Mouse (Mus musculus) cerebellum, adult 2 months (tissue): ENCODE results near the gene Trafd1.

Experiments used
- CTCF ChIP-seq: fragments of 200-500 bp; IDR thresholded peaks from 2 replicates; pipeline ENCODE4 v1.5.1; 2011; ENCODE audit warnings: low read depth, mild to moderate bottlenecking, control low read depth, low read length, moderate library complexity, borderline replicate concordance; ENCODE audit not compliant: insufficient read depth
- POLR2A ChIP-seq: fragments of 200-500 bp; IDR thresholded peaks from 2 replicates; pipeline ENCODE4 v1.6.1; 2011; ENCODE audit warnings: low read length, control low read depth, borderline replicate concordance; ENCODE audit not compliant: insufficient read depth

DNA sequence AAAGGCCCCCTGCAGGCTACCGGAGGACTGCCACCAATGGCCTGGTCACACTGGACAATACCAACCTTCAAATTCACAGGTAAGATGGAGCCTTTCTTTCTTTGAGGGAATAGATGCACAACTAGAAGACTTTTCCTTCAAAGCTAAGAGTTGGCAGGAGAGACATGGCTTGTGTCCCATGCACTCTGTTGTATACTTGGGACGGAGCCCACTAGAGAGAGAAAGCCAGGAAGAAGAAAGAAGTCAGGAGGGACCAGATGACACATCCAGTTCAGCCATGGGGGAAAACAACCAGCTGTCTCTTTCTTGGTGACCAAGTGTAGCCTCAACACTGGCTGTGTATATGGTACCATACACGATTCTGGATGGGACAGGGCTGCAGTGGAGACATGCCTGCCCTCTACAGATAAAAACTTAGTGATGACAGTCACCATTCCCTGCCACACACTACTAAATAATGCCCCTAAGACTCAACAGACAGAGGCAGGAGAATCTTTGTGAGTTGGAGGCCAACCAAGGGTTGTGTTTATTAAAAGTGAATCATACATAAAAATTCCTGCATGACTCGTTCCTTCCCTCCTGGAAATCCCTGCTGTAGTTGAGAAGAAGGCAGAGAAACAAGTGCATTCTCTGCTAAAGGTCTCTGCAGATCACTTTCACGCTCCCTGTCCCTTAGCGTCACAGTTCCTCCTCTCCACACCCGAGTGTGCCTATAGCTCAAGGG, 45.8 kb downstream of the Trafd1 start:
- TF ChIP-seq POLR2A (no peak), CTCF (no peak)
